Comparison of ENCODE assay signal across 23 mouse cellular contexts in the genomic region with DNA sequence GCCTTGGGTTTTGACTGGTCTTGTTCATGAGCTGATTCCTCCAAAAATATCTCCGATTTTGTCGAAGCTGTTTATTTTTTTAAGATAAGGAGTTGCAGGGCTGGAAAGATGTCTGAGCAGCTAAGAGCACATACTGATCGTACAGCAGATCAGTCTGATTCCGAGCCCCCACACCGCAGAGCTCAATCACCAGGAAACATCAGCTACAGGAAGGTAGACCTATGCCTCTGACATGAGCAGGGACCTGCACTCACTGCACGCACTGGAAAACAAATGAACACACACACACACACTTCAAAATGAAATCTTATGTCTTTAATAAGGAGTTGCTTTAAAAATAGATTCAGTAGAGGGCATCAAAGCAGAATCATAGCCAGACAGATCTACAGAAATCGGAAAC.
"Had no signal": no experiment of that assay in that cellular context is flagged by ENCODE, and none has a peak within 500 bp of the region (broad histone marks: within the 10 kb centered on the region; RNA-seq: fewer than 3 reads in every experiment).

No protein-coding gene starts in this region.

- H3K4me1 ChIP-seq: liver, embryonic 13.5 days; liver, embryonic 15.5 days; lung, embryonic 15.5 days; midbrain, embryonic 12.5 days; neural tube, embryonic 13.5 days; neural tube, embryonic 15.5 days; stomach, embryonic 15.5 days had no signal

- H3K4me3 ChIP-seq: liver, embryonic 13.5 days; liver, embryonic 15.5 days; lung, embryonic 15.5 days; midbrain, embryonic 12.5 days; myocyte; neural tube, embryonic 13.5 days; neural tube, embryonic 15.5 days; stomach, embryonic 15.5 days had no signal

- ATAC-seq: liver, postnatal 0 days; lung, postnatal 0 days; midbrain, embryonic 16.5 days had no signal

- H3K27ac ChIP-seq: liver, embryonic 13.5 days; liver, embryonic 15.5 days; lung, embryonic 15.5 days; midbrain, embryonic 12.5 days; neural tube, embryonic 13.5 days; neural tube, embryonic 15.5 days; stomach, embryonic 15.5 days; stomach, postnatal 0 days had no signal

- DNase-seq: liver, embryonic 13.5 days; liver, postnatal 0 days; lung, adult 2 months; lung, postnatal 4 days; midbrain, embryonic 14.5 days; retina, postnatal 1 day; right cerebral cortex, adult 18-20 months; right cerebral cortex, postnatal 25 days; right cerebral cortex, postnatal 4 days; spleen, adult 18-20 months; thymus, adult 2 months; thymus, postnatal 25 days; thymus, postnatal 4 days had no signal

- H3K27me3 ChIP-seq: liver, embryonic 13.5 days; liver, embryonic 15.5 days; lung, embryonic 15.5 days; midbrain, embryonic 12.5 days; neural tube, embryonic 13.5 days; neural tube, embryonic 15.5 days; stomach, embryonic 15.5 days had no signal

- H3K9me3 ChIP-seq: liver, embryonic 13.5 days; liver, embryonic 15.5 days; lung, embryonic 15.5 days; midbrain, embryonic 12.5 days; neural tube, embryonic 13.5 days; neural tube, embryonic 15.5 days; stomach, embryonic 15.5 days had no signal
